Mouse (Mus musculus): ENCODE measurements around the gene Skint3. TPM values are rescaled to one million over a fixed set of nuclear protein-coding genes. Genes with fewer than 3 reads are reported as not detected.

The Skint3 gene
- polyA plus RNA-seq (2015; fragmentation: Nextera tagmentation; extraction: Ambion mirVana): not detected in 2 replicates

DNA sequence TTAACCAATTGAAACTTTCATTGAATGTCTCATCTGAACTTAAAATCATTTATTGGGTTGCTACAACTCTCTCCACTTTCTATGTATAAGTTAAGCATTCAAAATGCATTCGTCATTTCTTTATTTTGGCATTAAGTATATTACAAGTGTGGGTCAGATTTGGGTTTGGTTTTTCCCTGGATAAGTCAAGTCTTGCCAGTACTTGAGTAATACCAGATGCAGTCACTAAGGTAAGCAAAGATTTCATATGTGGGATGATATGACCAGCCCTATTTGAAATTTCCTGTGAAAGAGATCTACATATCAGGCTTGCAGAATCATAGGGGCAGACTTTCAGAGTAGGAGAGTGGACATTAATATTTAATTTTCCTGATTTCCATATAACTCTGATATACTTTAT, at the start of gene Skint3:
Gene Skint3, plus strand, starts transcription at position 301 of the 400 bp plus-strand sequence.

Other genes starting within 250 kb of the Skint3 start
- not detected in 2 replicates for gene Skint1, start 226.0 kb upstream of the Skint3 start, polyA plus RNA-seq (2015; fragmentation: Nextera tagmentation; extraction: Ambion mirVana)
- gene Skint4, start 160.2 kb upstream of the Skint3 start, polyA plus RNA-seq (2015; fragmentation: Nextera tagmentation; extraction: Ambion mirVana): not detected in 2 replicates
- gene Skint9, start 201.7 kb downstream of the Skint3 start, polyA plus RNA-seq (2015; fragmentation: Nextera tagmentation; extraction: Ambion mirVana): not detected in 2 replicates